Mouse (Mus musculus): ENCODE results near the gene Mnt. TPM values are rescaled to one million over a fixed set of nuclear protein-coding genes. Genes with fewer than 3 reads are reported as not detected.

Mnt gene
- polyA plus RNA-seq, 1 experiment from 2014 or later: 24.7 TPM

DNA sequence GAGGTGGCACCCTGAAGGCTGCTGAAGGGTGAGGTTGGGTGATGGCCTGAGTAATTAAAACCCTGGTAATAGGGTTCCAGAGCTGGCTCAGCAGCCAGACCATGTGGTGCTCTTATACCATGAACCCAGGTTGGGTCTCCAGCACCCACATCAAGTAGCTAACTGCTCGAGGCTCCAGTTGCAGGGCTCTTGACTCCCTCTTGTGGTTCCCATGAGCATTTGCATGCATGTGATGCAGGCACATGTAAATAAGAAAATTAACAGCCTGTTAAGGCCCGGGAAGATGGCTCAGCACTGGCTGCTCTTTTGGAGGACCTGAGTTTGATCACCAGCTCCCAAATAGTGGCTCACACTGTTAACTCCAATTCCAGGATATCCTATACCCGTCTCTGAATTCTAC, 15.1 kb downstream of the Mnt start:
- ATAC-seq: no peak
- ChIA-PET POLR2A (no interaction called here), CTCF (no interaction called here)

GRCm38 (mm10) chr11:74847919-74848521, 17.3 kb downstream of the Mnt start:
- no peak for TF ChIP-seq CTCF (IDR thresholded peaks at IDR 0.05)
- POLR2A ChIA-PET: interaction anchor here (0.6 to 2.2 kb wide), 7 partner anchors 9 to 169 kb away, joined by 3 to 4 read pairs (median 3); no protein-coding TSS in a partner anchor
- H3K27me3 ChIP-seq: no peaks in the 10 kb centered on the region
- ATAC-seq (peak; percentile 52), DNase-seq (ENCODE audit: low read depth, low spot score) (no peak)
- in situ Hi-C loops (cut with MboI; ENCODE audit: low pct_unique_long_range_greater_than_20kb): no loop called here
- CTCF ChIA-PET: interaction anchor here (0.7 to 2.6 kb wide), 11 partner anchors 9 to 214 kb away, joined by 3 to 19 read pairs (median 4); no protein-coding TSS in a partner anchor

More for the DNA sequence above, 15.1 kb downstream of the Mnt start:
- no peak for DNase-seq (ENCODE audit: low read depth, low spot score)
- H3K27me3 ChIP-seq: no peaks in the 10 kb centered on the region
- no peak for TF ChIP-seq CTCF (IDR thresholded peaks at IDR 0.05)
- in situ Hi-C loops (cut with MboI; ENCODE audit: low pct_unique_long_range_greater_than_20kb): no loop called here

DNA sequence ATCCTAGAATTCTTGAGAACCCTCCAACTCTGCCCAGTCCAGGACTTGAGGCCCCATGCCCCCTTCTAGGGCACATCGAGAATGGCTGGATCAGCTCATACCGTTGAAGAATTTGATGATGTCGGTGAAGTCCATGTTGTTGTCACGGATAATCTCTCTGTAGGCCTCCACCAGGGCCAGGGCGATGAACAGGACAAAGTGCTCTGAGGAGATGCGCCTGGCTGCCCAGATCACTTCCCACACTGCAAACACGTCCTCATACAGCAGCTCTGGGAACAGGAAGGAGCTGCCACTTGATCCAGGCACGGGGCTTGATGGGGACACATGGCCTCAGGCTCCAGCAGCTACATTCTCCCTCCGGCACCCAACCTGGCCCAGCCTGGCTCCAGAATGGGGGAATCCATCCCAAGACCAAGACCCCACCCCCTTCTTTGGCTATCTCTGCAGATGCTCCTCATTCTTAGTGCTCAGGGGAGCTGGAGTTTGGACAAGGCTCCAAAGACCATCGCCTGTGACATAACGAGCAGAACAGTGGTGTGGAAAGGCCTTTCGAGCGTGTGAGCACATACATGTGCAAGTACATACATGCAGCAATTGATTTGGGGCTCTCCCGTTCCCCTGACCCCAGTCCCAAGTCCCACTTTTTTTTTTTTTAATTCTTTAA, 20.4 kb downstream of the Mnt start:
- ChIA-PET CTCF (interaction anchor here (1.0 to 1.7 kb wide), 4 partner anchors 17 to 45 kb away, joined by 3 to 5 read pairs (median 4); no protein-coding TSS in a partner anchor), POLR2A (interaction anchor here (0.6 to 1.6 kb wide), 2 partner anchors 10 to 30 kb away, joined by 3 to 4 read pairs; no protein-coding TSS in a partner anchor)
- TF ChIP-seq CTCF (IDR thresholded peaks at IDR 0.05): no peak
- no peaks in the 10 kb centered on the region for H3K27me3 ChIP-seq
- in situ Hi-C loops (cut with MboI; ENCODE audit: low pct_unique_long_range_greater_than_20kb): no loop called here
- DNase-seq (ENCODE audit: low read depth, low spot score): no peak
- no peak for ATAC-seq

- ChIA-PET CTCF (interaction anchor here (1.5 kb wide), 1 partner anchor 10 kb away, joined by 4 read pairs; no protein-coding TSS in a partner anchor), POLR2A (interaction anchor here (1.8 kb wide), 1 partner anchor 39 kb away, joined by 4 read pairs; the partner anchor contains the start of gene Sgsm2)
- ATAC-seq (no peak), DNase-seq (ENCODE audit: low read depth, low spot score) (no peak)
- in situ Hi-C loops (cut with MboI; ENCODE audit: low pct_unique_long_range_greater_than_20kb): no loop called here
- H3K27me3 ChIP-seq: no peaks in the 10 kb centered on the region
- TF ChIP-seq CTCF (IDR thresholded peaks at IDR 0.05): no peak
These were observed 27.0 kb downstream of the Mnt start for GRCm38 (mm10) chr11:74857756-74858155.

DNA sequence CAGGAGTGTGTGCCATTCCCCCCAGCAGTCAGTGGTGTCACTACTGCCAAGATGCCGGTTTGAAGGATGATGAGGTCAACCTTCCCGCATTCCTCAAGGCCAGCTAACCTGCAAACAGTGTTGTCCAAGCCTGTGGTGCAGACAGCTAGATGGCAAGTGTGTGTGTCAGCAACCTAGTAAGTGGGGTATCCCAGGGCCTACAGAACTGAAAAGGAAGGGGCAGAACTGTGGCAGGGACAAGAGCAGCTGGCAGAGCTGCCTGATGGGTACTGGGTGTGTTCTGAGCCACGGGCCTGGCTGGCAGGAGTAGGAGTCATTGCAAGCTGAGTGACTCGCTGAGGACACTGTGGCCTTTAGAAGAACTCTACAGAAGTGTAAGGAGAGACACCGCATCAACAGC, 31.4 kb downstream of the Mnt start:
- TF ChIP-seq CTCF (IDR thresholded peaks at IDR 0.05): no peak
- no peak for DNase-seq (ENCODE audit: low read depth, low spot score)
- in situ Hi-C loops (cut with MboI; ENCODE audit: low pct_unique_long_range_greater_than_20kb): no loop called here
- ATAC-seq: peak; percentile 84
- CTCF ChIA-PET: interaction anchor here (1.2 to 1.7 kb wide), 5 partner anchors 9 to 68 kb away, joined by 3 to 7 read pairs (median 3); no protein-coding TSS in a partner anchor
- POLR2A ChIA-PET: interaction anchor here (1.2 to 1.3 kb wide), 2 partner anchors 13 to 35 kb away, joined by 3 to 4 read pairs; partner anchors contain the start of gene Sgsm2
- H3K27me3 ChIP-seq: no peaks in the 10 kb centered on the region

GRCm38 (mm10) chr11:74863471-74863870, 32.8 kb downstream of the Mnt start:
- ATAC-seq (no peak), DNase-seq (ENCODE audit: low read depth, low spot score) (no peak)
- TF ChIP-seq CTCF (IDR thresholded peaks at IDR 0.05): no peak
- ChIA-PET POLR2A (interaction anchor here (0.9 kb wide), 1 partner anchor 62 kb away, joined by 3 read pairs; the partner anchor contains the start of genes Smg6 and Srr), CTCF (interaction anchor here (0.7 to 1.8 kb wide), 5 partner anchors 8 to 39 kb away, joined by 3 to 4 read pairs (median 3); no protein-coding TSS in a partner anchor)
- in situ Hi-C loops (cut with MboI; ENCODE audit: low pct_unique_long_range_greater_than_20kb): no loop called here
- no peaks in the 10 kb centered on the region for H3K27me3 ChIP-seq

DNA sequence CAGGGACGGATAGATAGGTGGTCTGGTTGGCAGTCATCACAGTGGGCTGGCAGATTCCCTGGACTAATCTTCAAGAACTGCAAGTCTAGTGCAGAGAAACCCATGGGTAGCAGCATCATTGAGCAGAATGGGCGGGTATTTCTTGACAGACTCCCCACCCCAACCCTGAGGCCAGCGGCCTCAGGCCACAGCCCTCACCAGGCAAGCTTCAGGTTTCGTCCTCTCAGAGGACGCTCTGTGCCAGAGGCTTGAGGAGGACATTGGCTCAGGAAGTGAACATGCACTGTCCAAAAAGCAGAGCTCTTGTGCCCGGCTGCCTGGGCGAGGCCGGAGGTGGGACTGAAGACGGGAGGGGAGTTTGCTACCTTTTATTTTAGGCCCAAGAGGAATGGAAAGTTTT, 33.7 kb downstream of the Mnt start:
- DNase-seq (ENCODE audit: low read depth, low spot score) (no peak), ATAC-seq (no peak)
- ChIA-PET CTCF (interaction anchor here (1.2 to 1.8 kb wide), 3 partner anchors 10 to 40 kb away, joined by 3 to 4 read pairs (median 3); no protein-coding TSS in a partner anchor), POLR2A (no interaction called here)
- no peaks in the 10 kb centered on the region for H3K27me3 ChIP-seq
- in situ Hi-C loops (cut with MboI; ENCODE audit: low pct_unique_long_range_greater_than_20kb): no loop called here
- no peak for TF ChIP-seq CTCF (IDR thresholded peaks at IDR 0.05)

DNA sequence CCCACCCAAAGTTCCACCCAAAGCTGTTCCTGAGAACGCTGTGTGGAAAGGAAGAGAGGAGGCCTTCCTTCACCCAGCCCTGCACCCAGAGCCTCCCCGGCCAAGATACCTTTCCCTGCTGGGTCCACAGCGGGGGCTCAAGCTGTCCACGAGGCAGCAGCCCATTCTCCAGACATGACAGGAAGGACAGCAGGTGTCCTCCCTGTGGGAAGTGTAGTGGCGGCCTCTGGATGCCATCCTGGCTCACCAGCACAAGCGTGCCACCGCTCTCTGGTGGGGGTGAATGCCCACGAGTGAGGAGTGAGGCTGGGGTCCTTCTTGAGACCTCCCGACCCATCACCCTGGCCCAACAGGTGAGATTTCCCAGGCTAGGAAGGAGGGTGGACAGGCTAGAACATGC, 34.5 kb downstream of the Mnt start:
- CTCF ChIA-PET: no interaction called here

GRCm38 (mm10) chr11:74866640-74867039, 35.9 kb downstream of the Mnt start:
- CTCF ChIA-PET: interaction anchor here (1.2 to 1.7 kb wide), 2 partner anchors 8 to 10 kb away, joined by 4 read pairs; no protein-coding TSS in a partner anchor
- H3K27me3 ChIP-seq: no peaks in the 10 kb centered on the region
- no peak for TF ChIP-seq CTCF (IDR thresholded peaks at IDR 0.05)
- ATAC-seq (no peak), DNase-seq (ENCODE audit: low read depth, low spot score) (no peak)
- POLR2A ChIA-PET: interaction anchor here (0.5 to 0.7 kb wide), 2 partner anchors 29 to 39 kb away, joined by 3 to 4 read pairs; no protein-coding TSS in a partner anchor
- in situ Hi-C loops (cut with MboI; ENCODE audit: low pct_unique_long_range_greater_than_20kb): no loop called here

More for the DNA sequence above, 34.5 kb downstream of the Mnt start:
- TF ChIP-seq CTCF (IDR thresholded peaks at IDR 0.05): no peak
- POLR2A ChIA-PET: no interaction called here
- no peak for DNase-seq (ENCODE audit: low read depth, low spot score)
- in situ Hi-C loops (cut with MboI; ENCODE audit: low pct_unique_long_range_greater_than_20kb): no loop called here
- no peak for ATAC-seq
- H3K27me3 ChIP-seq: no peaks in the 10 kb centered on the region

- DNase-seq (ENCODE audit: low read depth, low spot score) (no peak), ATAC-seq (no peak)
- H3K27me3 ChIP-seq: no peaks in the 10 kb centered on the region
- no peak for TF ChIP-seq CTCF (IDR thresholded peaks at IDR 0.05)
- in situ Hi-C loops (cut with MboI; ENCODE audit: low pct_unique_long_range_greater_than_20kb): no loop called here
- POLR2A ChIA-PET: interaction anchor here (1.2 kb wide), 1 partner anchor 30 kb away, joined by 3 read pairs; the partner anchor contains the start of gene Sgsm2
- CTCF ChIA-PET: interaction anchor here (1.2 to 1.7 kb wide), 3 partner anchors 9 to 46 kb away, joined by 4 read pairs; no protein-coding TSS in a partner anchor
These were observed 36.5 kb downstream of the Mnt start for GRCm38 (mm10) chr11:74867181-74867580.

All from Patski (cell line).